Comparison of ENCODE assay signal across 18 mouse cellular contexts in the genomic region with DNA sequence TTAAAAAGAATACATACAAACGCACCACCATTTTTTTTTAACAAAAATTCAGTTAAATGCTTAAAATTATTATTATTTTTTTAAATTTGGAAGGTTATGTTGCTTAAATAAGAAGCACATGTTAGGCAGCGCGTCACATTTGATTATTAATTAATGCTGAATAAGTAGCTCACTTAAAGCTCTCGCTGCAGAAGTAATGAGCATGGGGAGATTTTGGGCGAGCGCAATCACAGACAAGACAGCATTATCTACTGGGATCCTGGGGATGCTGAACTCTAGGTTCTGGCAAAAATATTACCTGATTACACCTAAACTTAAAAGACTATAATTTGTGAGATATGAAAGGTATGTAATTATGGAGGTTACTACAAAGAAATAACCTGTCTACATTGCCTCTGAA.
"Had no signal": no experiment of that assay in that cellular context is flagged by ENCODE, and none has a peak within 500 bp of the region (broad histone marks: within the 10 kb centered on the region; RNA-seq: fewer than 3 reads in every experiment).

No protein-coding gene starts in this region.

- H3K27me3 ChIP-seq: liver, embryonic 13.5 days; midbrain, embryonic 13.5 days; neural tube, embryonic 12.5 days had no signal

- H3K4me1 ChIP-seq: liver, embryonic 13.5 days had no signal

- H3K9ac ChIP-seq: liver, embryonic 13.5 days; midbrain, embryonic 13.5 days; neural tube, embryonic 12.5 days had no signal

- H3K9me3 ChIP-seq: liver, embryonic 13.5 days; midbrain, embryonic 13.5 days; neural tube, embryonic 12.5 days had no signal

- H3K4me2 ChIP-seq: liver, embryonic 13.5 days; midbrain, embryonic 13.5 days; neural tube, embryonic 12.5 days had no signal

- H3K27ac ChIP-seq: kidney, postnatal 0 days; layer of hippocampus, adult 2 months; left cerebral cortex, adult 2 months; liver, embryonic 13.5 days; neural tube, embryonic 12.5 days; stomach, postnatal 0 days had no signal

- ATAC-seq: intestine, postnatal 0 days had no signal

- H3K36me3 ChIP-seq: liver, embryonic 13.5 days; midbrain, embryonic 13.5 days; neural tube, embryonic 12.5 days had no signal

- H3K4me3 ChIP-seq: layer of hippocampus, adult 2 months; left cerebral cortex, adult 2 months; liver, embryonic 13.5 days; midbrain, embryonic 13.5 days; neural tube, embryonic 12.5 days had no signal

- DNase-seq: kidney, postnatal 25 days; layer of hippocampus, adult 9-11 months; layer of hippocampus, postnatal 36 days; liver, embryonic 13.5 days; lung, adult 2 months; lung, postnatal 14 days; lung, postnatal 4 days; right cerebral cortex, adult 18-20 months; right cerebral cortex, postnatal 14 days; right cerebral cortex, postnatal 4 days; thymus, postnatal 25 days had no signal
